Mouse (Mus musculus): Measurements from ENCODE around the gene Gm10300.

The Gm10300 gene

DNA sequence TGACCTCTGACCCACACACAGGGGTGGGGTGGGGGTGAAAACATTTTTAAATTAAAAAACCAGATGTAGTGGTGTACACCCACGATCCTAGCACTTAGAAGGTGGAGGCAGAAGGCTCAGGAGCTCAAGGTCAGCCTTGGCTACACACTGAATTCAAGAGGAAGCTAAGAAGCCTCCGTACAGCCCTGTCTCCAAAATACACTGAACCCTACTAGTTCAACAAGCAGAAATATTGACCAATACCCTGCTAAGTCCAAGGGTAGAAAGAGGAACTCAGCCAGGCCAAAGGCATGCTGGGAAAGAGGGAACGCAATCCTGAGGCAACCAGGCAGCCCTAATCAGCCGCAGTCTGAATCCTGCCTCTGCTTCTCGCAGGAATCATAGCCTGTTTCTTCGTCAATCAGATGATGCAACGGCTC is 3.8 kb downstream of the Gm10300 start:
- DNase-seq (ENCODE audit: low spot score in 2 of 2) = no peak

DNA sequence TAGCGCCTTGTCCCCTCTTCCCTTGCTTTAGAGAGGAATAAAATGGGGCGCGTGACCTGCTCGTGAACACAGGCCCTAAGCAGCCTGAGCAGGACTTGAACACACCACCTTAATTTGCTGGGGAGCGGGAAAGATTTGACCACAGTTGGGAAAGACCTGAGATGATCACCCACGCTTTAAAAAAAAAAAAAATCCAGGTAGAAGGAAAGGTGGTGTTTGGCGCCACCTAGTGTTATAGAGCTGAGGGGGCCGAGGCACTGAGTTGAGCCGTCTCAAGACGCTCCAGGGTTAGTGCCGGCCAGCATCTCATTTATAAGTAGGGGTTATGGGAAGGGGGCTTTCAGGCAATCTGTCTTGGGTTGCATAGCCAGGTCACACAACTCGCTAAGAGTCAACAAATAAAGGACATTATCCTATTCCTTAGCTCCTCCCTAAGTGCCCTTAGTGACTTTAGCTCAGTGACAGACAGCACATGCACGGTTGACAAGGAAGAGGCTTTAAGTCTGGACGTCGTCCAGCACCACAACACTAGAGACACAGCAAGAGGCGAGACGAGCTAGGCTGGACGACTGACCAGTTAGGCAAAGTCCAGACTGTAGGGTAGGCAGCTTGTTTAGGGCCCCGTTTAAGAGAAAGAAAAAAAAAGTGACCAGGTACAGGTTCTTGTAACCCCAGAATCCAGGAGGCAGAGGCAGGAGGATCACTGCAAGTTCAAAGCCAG is 5.2 kb downstream of the Gm10300 start:
- peak in 1 of 2 experiments; percentile 77 for DNase-seq (ENCODE audit: low spot score in 2 of 2)

DNA sequence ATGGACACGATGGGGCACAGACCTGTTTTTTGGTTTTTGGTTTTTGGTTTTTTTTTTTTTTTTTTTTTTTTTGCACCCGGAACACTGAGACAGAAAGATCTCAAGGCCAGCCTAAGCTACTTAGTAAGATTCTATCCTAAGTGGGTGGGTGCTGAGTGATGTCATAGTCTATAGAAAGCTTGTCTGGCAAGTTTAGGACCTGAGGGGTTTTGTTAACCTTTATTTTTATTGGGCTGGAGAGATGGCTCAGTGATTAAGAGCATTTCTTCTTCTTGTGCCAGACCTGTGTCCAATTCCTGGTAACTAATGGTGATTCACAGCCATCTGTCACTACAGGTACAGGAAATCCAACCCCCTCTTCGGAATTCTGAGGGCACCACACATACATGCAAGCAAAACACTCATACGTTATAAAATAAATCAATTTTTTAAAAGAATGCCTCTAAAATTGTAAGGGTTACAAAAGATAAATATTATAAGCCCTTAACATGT is 6.0 kb downstream of the Gm10300 start:
- DNase-seq (ENCODE audit: low spot score in 2 of 2) = no peak

DNA sequence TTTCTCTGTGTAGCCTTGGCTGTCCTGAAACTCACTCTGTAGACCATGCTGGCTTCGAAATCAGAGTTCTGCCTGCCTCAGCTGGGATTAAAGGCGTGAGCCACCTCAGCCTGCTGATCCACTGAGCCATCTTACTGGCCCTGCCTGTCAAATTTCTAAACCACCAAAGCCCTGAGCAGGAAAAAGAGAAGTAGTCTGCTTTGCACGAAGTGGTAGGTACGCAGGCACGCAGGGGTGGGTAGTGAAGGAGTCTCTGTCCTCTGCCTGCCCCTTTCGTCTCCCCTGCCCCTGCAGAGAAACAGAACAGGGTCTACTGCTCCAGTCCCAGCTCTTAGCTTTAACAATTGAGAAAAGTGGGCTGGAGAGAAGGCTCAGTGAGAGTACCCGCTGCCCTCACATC is 10.6 kb downstream of the Gm10300 start:
- DNase-seq (ENCODE audit: low spot score in 2 of 2) = no peak

DNA sequence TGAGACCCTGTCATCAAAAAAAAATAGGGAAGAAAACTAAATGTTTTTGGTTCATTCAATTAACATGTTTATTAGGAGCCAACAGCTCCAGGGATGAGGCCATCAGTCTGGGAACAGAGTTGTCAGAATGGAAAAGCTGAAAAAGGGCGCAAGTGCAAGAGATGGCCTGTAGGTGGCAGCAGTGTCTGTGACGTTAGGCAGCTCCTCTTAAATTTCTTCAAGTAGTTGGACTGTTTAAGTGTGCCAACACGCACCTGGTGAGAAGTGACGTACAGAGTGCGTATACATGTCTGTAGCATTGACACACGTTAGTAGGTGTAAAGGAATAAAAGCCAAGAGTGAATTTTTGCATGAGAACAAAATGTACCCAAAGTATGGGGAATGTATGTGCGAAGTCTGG is 14.4 kb downstream of the Gm10300 start:
- DNase-seq (ENCODE audit: low spot score in 2 of 2) = peak in 1 of 2 experiments; percentile 55

DNA sequence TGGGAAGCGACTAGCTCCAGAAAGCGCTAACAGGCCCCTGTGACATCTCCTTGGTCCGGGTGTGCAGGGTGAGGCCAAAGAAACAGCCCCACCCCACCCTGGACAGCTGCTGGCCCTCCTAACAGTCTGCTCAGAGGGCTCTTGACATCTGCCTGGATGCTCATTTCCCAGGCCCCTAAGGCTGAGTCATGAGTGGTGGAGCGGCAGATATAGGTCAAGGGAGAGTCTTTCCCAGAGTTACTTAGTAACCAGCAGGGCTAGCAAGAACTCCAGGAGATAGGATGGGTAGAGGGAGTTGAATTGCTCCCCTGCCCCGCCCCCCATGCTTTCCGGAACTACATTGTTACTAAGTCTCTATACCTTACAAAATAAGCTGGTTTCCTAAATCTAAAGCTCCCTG is 18.6 kb downstream of the Gm10300 start:
- no peak for DNase-seq (ENCODE audit: low spot score in 2 of 2)

DNA sequence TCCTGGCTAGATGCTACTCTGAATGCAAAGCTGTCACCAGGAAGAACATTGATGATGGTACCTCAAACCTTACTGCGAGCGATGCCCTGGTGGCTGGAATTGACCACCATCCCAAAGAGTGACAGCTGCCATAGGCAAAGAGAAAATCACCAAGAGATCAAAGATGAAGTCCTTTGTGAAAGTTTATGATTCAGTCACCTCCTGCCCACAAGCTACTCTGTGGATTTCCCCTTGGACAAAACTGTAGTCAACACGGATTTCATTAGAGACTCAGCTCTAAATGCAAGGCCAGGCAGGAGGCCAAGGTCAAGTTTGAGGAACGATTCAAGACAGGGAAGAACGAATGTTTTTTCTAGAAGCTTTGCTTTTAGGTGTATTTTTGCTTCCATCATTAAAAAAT is 19.4 kb downstream of the Gm10300 start:
- DNase-seq (ENCODE audit: low spot score in 2 of 2) = no peak

DNA sequence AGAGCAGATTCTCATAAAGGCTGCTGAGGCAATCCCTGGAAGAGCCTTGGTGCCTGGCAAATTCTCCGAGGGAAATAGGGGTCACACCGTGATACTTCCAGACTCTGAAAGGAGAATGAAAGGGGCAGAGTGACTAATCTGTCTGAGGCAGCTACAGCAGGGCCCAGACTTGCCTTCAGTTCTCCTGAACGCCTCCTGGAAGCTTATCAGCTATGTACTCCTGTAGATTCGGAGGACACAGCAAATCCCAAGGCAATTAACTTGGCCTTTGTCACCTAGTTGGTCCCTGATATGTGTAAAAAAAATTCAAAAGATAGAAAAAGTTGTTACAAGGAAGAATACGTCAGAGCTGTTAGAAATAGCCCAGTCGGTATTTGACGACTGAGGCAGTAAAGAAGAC is 20.5 kb downstream of the Gm10300 start:
- DNase-seq (ENCODE audit: low spot score in 2 of 2) = no peak

DNA sequence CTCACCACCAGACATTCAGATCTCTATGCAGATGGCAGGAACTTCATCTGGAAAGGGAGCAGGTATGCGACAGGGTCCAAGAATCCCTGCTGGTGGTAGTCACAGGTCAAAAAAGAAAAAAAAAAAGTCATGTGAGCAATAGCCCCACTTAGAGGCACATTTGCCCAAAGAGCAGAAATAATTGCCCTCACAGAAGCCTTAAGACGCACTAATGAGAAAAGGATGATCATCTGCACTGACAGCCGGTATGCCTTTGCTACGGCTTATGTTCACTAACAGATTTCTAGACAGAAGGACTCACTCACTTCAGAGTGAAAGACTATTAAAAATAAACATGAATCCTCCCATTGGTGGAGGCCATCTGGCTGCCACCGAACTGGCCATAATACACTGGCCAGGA is 25.1 kb downstream of the Gm10300 start:
- no peak for DNase-seq (ENCODE audit: low spot score in 2 of 2)

DNA sequence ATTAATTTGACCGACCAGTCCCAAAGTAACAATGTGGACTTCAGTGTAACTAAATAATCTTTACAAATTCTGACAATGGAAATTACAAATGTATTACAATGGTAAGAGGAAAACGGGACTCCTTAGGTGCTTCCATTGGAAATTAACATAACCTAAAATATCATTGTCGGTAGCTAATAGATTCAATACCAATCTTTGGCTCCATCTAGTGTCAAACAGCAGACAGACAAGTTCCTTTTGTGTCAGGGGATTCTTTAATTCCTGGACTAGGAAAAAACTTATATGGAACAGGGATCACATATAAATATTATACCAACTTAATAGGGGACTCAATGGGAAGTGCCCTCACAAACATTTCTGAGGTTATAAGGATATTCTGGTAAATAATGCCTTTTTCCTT is 26.7 kb downstream of the Gm10300 start:
- DNase-seq (ENCODE audit: low spot score in 2 of 2) = no peak

DNA sequence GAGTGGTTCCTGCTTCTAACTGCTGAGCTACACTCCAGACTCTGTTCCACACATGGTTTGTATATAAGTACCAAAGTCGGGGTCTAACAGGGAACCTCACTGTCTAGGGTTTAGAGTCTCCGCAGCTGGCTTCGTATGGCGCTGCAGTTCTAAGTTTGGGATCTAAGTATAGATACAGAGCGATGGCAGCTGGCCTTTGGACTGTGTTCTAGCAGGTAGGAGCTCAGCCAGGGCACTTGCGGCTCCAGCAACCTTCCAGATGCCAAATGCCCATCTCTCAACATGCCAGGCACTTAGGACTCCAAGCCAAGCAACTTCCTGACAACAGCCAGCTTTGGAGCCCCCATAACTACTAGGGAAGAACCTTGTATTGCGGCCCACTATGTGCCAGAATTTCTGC is 33.7 kb downstream of the Gm10300 start:
- DNase-seq (ENCODE audit: low spot score in 2 of 2) = no peak

DNA sequence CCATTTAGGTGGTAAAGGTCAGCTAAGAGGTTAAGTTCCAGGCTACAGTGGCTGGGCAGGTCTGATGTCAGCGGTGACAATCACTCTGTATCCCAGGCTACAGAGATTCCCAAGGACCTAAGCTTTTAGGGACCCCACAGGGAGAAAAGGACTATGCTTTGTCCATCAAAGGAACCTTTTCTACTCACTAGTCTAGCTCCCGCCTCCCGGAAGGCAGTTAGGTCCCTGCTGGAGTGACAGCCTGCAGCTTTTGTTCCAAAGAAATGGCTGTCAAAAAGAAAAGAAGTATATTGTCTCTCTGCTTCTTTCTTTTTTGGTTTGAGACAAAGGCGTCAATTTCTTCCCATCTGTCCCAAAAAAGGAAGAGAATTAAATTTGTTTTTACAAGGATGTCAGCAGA is 36.7 kb downstream of the Gm10300 start:
- no peak for DNase-seq (ENCODE audit: low spot score in 2 of 2)

DNA sequence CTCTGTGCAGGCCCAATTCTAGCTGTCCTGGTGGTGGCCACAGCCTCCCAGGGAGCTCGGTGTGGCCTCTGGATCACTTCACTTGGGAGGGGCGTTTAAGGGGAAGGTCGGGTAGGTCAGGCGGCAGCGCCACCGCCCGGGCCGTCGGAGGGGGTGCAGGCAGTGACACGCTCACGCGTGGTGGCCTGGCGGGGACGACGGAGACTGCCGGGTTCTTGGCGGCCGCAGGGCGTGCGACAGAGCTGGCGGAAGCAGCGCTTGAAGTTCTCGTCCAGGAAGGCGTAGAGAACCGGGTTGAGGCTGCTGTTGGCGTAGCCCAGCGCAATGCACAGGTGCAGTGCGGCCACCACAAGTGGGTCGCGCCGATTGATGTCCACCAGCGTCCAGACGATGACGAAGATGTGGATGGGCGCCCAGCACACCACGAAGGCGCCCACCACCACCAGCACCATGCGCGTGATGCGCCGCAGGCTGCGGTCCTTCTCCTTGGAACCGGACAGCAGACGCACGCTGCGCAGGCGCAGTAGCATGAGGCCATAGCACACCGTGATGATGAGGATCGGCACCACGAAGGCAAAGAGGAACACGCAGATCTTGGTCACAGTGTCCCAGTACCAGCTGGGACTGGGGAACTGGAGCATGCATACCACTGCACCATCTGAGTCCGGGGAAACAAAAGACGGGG is 39.1 kb downstream of the Gm10300 start:
- no peak for DNase-seq (ENCODE audit: low spot score in 2 of 2)

DNA sequence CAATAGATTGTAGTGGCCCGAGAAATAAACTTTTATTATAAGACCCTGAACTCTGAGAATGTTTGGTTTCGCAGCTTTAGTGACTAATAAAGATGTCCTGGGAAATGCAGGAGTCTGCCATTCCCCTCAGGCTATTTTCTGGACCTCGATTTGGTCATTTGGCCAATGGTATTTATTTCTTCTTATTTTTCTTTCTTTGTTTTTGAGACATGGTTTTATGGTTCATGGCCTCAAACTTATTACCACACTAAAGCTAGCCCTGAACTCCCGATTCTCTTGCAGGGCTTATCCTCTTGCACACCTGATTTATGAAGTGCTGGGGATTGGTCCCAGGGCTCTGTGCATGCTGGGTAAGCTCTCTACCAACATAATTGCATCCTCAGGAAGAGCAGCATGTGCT is 41.8 kb downstream of the Gm10300 start:
- no peak for DNase-seq (ENCODE audit: low spot score in 2 of 2)

DNA sequence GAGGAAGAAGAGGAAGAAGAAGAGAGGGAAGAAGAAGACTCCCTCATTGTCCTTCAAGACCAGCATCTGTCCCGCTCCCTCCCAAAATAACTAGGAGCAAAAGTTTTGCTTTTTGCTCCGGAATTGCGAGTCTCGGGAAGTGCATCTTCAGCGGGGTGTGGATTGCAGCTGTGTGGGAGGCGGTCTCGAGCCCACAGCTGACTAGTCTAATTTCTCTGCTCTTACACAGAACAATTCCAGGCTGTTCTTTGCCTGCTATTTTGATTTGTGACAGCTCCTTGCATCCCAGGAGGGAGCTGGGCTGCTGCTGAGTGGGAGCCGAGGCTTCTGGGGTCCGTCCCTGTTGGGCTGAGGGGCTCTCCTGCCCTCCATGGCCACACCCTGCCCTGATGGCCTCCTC is 45.1 kb downstream of the Gm10300 start:
- peak; percentile 38 to 48 for DNase-seq (ENCODE audit: low spot score in 2 of 2)

DNA sequence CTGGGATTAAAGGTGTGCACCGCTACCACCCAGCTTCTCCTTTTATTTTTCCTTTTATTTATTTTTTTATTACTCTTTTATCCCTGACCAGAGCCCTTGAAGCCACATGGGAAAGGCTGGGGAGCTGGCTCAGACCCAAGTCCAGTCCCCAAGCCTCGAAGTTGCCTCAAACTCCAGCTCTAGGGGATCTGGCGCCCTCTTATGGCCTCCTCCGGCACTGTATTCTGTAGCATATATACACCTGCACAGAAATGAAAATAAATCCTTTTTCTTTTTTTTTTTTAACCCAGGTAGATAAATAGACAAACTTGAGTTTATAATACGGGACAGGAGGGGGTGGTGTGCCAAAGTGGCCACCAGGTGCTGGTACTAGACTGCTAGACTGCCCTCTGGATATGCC is 47.2 kb downstream of the Gm10300 start:
- DNase-seq (ENCODE audit: low spot score in 2 of 2) = no peak

DNA sequence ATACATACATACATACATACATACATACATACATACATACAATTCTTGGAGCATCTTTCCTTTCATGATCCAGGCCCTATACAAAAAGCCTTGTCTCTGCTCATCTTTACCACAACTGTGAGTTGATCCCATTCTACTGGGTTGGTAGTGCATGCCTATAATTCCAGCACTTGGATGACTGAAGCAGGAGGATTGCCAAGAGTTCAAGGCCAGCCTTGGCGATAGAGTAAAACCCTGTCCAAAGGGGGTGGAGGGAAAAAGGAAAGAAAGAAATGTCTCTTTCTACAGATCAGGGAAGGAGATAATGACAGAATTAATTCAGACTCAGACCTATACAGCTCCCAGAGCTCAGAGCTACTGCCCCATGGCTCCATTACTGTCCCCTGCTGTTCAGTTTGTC is 48.7 kb downstream of the Gm10300 start:
- DNase-seq (ENCODE audit: low spot score in 2 of 2) = no peak
